Mouse (Mus musculus): Measurements from ENCODE around the gene Ildr1. TPM values are rescaled to one million over a fixed set of nuclear protein-coding genes. Genes with fewer than 3 reads are reported as not detected.

The Ildr1 gene
- polyA plus RNA-seq, 1 experiment from 2014 or later = not detected

GRCm38 (mm10) chr16:36771244-36771643 lies 77.5 kb downstream of the Ildr1 start:
- 100% methylated on average over 1 of the region's 2 CpGs for WGBS (ENCODE audit: missing documents)
- no peaks in the 10 kb centered on the region for H3K36me3 ChIP-seq (ENCODE audit: inconsistent target)
- no peak overlapping the region for H3K27ac ChIP-seq
- H3K4me3 ChIP-seq (ENCODE audit: inconsistent target) = no peak overlapping the region
- H3K79me2 ChIP-seq (ENCODE audit: inconsistent target) = no peaks in the 10 kb centered on the region

GRCm38 (mm10) chr16:36771703-36772102 lies 77.9 kb downstream of the Ildr1 start:
- Histone ChIP-seq H3K4me3 (ENCODE audit: inconsistent target) (no peak overlapping the region), H3K36me3 (ENCODE audit: inconsistent target) (no peaks in the 10 kb centered on the region), H3K27ac (no peak overlapping the region), H3K79me2 (ENCODE audit: inconsistent target) (no peaks in the 10 kb centered on the region)
- 85% methylated on average over 3 of the region's 3 CpGs for WGBS (ENCODE audit: missing documents)

GRCm38 (mm10) chr16:36772996-36773395 lies 79.2 kb downstream of the Ildr1 start:
- H3K27ac ChIP-seq = no peak overlapping the region
- 95% methylated on average over 5 of the region's 5 CpGs for WGBS (ENCODE audit: missing documents)

GRCm38 (mm10) chr16:36775658-36776057 lies 81.9 kb downstream of the Ildr1 start:
- no peaks in the 10 kb centered on the region for H3K36me3 ChIP-seq (ENCODE audit: inconsistent target)
- WGBS (ENCODE audit: missing documents) = 90% methylated on average over 6 of the region's 6 CpGs
- no peak overlapping the region for H3K27ac ChIP-seq
- no peaks in the 10 kb centered on the region for H3K79me2 ChIP-seq (ENCODE audit: inconsistent target)
- no peak overlapping the region for H3K4me3 ChIP-seq (ENCODE audit: inconsistent target)

More at GRCm38 (mm10) chr16:36772996-36773395, 79.2 kb downstream of the Ildr1 start:
- H3K4me3 ChIP-seq (ENCODE audit: inconsistent target) = no peak overlapping the region
- no peaks in the 10 kb centered on the region for H3K36me3 ChIP-seq (ENCODE audit: inconsistent target)
- no peaks in the 10 kb centered on the region for H3K79me2 ChIP-seq (ENCODE audit: inconsistent target)

Other genes starting within 250 kb of the Ildr1 start
- not detected in 3 replicates for gene Stfa3, start 238.6 kb upstream of the Ildr1 start, polyA plus RNA-seq (2018)
- not detected in 3 replicates for gene Casr, start 131.8 kb upstream of the Ildr1 start, polyA plus RNA-seq (2018)
- 12.8 to 75.9 TPM (median 43.6 TPM) in 3 replicates for gene Cd86, start 27.9 kb upstream of the Ildr1 start, polyA plus RNA-seq (2018)
- gene Slc15a2, start 91.0 kb downstream of the Ildr1 start, polyA plus RNA-seq (2018) = 0.33 to 1.3 TPM (median 1.3 TPM) in 3 replicates
- gene Iqcb1, start 134.4 kb downstream of the Ildr1 start, polyA plus RNA-seq (2018) = 2.2 to 7.1 TPM (median 3.3 TPM) in 3 replicates
- gene Eaf2, start 181.0 kb downstream of the Ildr1 start, polyA plus RNA-seq (2018) = not detected in 3 replicates
- gene Golgb1, start 181.2 kb downstream of the Ildr1 start, polyA plus RNA-seq (2018) = 18.2 to 49.2 TPM (median 25.8 TPM) in 3 replicates
- 214 to 424 TPM (median 292 TPM) in 3 replicates for gene Hcls1, start 241.0 kb downstream of the Ildr1 start, polyA plus RNA-seq (2018)